Comparison of ENCODE assay signal across 8 mouse cellular contexts in the genomic region with DNA sequence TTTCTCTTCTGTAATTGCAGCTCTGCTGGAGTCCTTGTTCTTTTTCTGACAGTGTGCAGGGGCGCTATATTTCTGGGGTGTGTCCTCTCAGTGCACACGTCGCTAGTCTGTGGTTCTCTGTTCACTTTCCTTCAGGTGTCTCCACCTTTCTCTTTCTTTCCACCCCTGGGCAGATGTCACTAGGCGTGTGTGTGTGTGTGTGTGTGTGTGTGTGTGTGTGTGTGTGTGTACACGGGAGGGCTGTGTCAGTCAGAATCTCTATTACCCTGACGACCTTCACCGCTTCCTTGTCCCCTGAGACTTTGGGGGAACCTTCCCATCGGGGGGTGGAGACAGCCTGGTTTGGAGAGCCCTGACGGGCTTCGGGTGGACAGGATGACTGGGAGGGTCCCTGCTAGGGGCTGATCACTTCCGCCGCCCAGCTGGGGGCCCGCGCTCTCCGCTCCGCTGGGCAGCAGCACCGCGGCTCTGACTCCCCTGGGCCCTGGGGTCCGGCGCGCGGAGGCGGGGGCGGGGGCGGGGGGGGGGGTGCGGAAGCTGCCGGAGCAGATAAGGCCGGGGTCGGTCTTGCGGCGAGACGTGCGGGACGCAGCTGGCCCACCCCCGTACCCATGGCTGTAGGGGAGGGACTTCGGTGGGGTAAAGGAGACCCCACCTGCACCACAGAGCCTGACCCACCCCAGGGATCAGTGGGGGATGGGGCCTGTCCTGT. TPM values are rescaled to one million over a fixed set of nuclear protein-coding genes. Genes with fewer than 3 reads are reported as not detected.
DNase-seq lines count a peak whose midpoint lies in the region; ATAC-seq lines count a peak whose summit lies in the region.

No protein-coding gene starts in this region.

- no peaks in the 10 kb centered on the region for H3K9me3 ChIP-seq in heart, embryonic 14.5 days (ENCODE audit: control insufficient read depth, low read length)
- H3K9me3 ChIP-seq in liver, embryonic 16.5 days (replicated peaks; ENCODE audit: control insufficient read depth, low read length), result no peaks in the 10 kb centered on the region

- H3K9ac ChIP-seq in heart, embryonic 14.5 days (ENCODE audit: low read length), result peak overlapping the region; percentile 67
- peak overlapping the region; percentile 56 for H3K9ac ChIP-seq in liver, embryonic 16.5 days (ENCODE audit: low read depth, low read length)

- H3K4me2 ChIP-seq in heart, embryonic 14.5 days (ENCODE audit: low read length), result peak overlapping the region; percentile 82
- peak overlapping the region; percentile 81 for H3K4me2 ChIP-seq in liver, embryonic 16.5 days (ENCODE audit: low read depth, low read length)

- under 1% methylated on average over 29 of the region's 36 CpGs for WGBS in heart, embryonic 14.5 days
- under 1% methylated on average over 36 of the region's 36 CpGs for WGBS in liver, embryonic 16.5 days (ENCODE audit: insufficient replicate concordance)

- H3K4me3 ChIP-seq in heart, embryonic 14.5 days (ENCODE audit: control insufficient read depth in 1 of 2, insufficient read depth in 1 of 2, low read depth in 1 of 2, low read length in 2 of 2), result peak overlapping the region; percentile 45 to 53
- H3K4me3 ChIP-seq in liver, embryonic 16.5 days (ENCODE audit: low read depth, low read length), result peak overlapping the region; percentile 56

- no peaks in the 10 kb centered on the region for H3K27me3 ChIP-seq in heart, embryonic 14.5 days (ENCODE audit: control insufficient read depth, insufficient read depth, low read length)
- no peaks in the 10 kb centered on the region for H3K27me3 ChIP-seq in liver, embryonic 16.5 days (ENCODE audit: control insufficient read depth, insufficient read depth, low read depth, low read length)

- DNase-seq in kidney, postnatal 4 days, result peak; percentile 52 to 68
- no peak for DNase-seq in kidney, postnatal 25 days
- peak; percentile 72 to 74 for DNase-seq in spleen, postnatal 36 days (ENCODE audit: low spot score in 2 of 2)
- no peak for DNase-seq in urinary bladder, postnatal 10 days (ENCODE audit: low spot score)
- no peak for DNase-seq in adipocyte (ENCODE audit: low spot score)

- peak; percentile 47 for ATAC-seq in activated CD4-positive, CD25-positive, alpha-beta regulatory T cell, adult 4 months
- peak; percentile 41 for ATAC-seq in heart, embryonic 14.5 days (ENCODE audit: insufficient number of reproducible peaks, insufficient read depth, low FRiP score, low read depth)
- ATAC-seq in liver, embryonic 16.5 days (ENCODE audit: low read depth), result peak; percentile 17; the same call in 1 of the 2 replicates

- H3K27ac ChIP-seq in heart, embryonic 14.5 days (replicated peaks in 1 of 2; ENCODE audit: control insufficient read depth in 1 of 2, insufficient read depth in 1 of 2, low read depth in 2 of 2, low read length in 2 of 2), result 0 out of 4 replicates have a peak overlapping the region, but pooled peaks of 1 of the 2 experiments have one; percentile 4
- peak overlapping the region; percentile 14; the same call in 1 of the 2 replicates for H3K27ac ChIP-seq in liver, embryonic 16.5 days (ENCODE audit: low read length)

- H3K36me3 ChIP-seq in heart, embryonic 14.5 days (ENCODE audit: control insufficient read depth, insufficient read depth, low read length), result no peaks in the 10 kb centered on the region
- no peaks in the 10 kb centered on the region for H3K36me3 ChIP-seq in liver, embryonic 16.5 days (ENCODE audit: control insufficient read depth, insufficient read depth)

- H3K4me1 ChIP-seq in heart, embryonic 14.5 days (ENCODE audit: control insufficient read depth in 2 of 2, insufficient read depth in 2 of 2, low read length in 2 of 2), result peaks cover 4 to 8% of the 10 kb centered on the region in 2 experiments; a peak in 1 of 4 replicates
- H3K4me1 ChIP-seq in liver, embryonic 16.5 days (ENCODE audit: control insufficient read depth, low read depth, low read length), result peaks cover 11% of the 10 kb centered on the region

RNA-seq across cellular contexts. Expression of a gene that starts 3.7 kb away (rescaled TPM):
- not detected for polyA plus RNA-seq in activated CD4-positive, CD25-positive, alpha-beta regulatory T cell, adult 4 months (2017; shearing (Covaris generic))
- polyA plus RNA-seq in heart, embryonic 14.5 days (2014; fragmentation: Nextera tagmentation; extraction: Ambion mirVana), result 4.8 and 5.1 TPM in 2 replicates
- polyA plus RNA-seq in liver, embryonic 16.5 days (2015; fragmentation: Nextera tagmentation; extraction: Ambion mirVana), result 16.6 and 18.2 TPM in 2 replicates

RNA-seq across cellular contexts. Expression of a gene that starts 8.3 kb away (rescaled TPM):
- 10 to 100 TPM; 15.6 to 21.8 TPM for polyA plus RNA-seq in activated CD4-positive, CD25-positive, alpha-beta regulatory T cell, adult 4 months (2017; shearing (Covaris generic))
- 50.6 and 52.0 TPM in 2 replicates for polyA plus RNA-seq in heart, embryonic 14.5 days (2014; fragmentation: Nextera tagmentation; extraction: Ambion mirVana)
- polyA plus RNA-seq in liver, embryonic 16.5 days (2015; fragmentation: Nextera tagmentation; extraction: Ambion mirVana), result 10.4 and 12.2 TPM in 2 replicates

RNA-seq across cellular contexts. Expression of a gene that starts 24.7 kb away (rescaled TPM):
- polyA plus RNA-seq in activated CD4-positive, CD25-positive, alpha-beta regulatory T cell, adult 4 months (2017; shearing (Covaris generic)), result 100 to 1,000 TPM; 196 to 209 TPM
- 275 and 293 TPM in 2 replicates for polyA plus RNA-seq in heart, embryonic 14.5 days (2014; fragmentation: Nextera tagmentation; extraction: Ambion mirVana)
- polyA plus RNA-seq in liver, embryonic 16.5 days (2015; fragmentation: Nextera tagmentation; extraction: Ambion mirVana), result 130 and 133 TPM in 2 replicates

RNA-seq across cellular contexts. Expression of a gene that starts 39.5 kb away (rescaled TPM):
- not detected for polyA plus RNA-seq in activated CD4-positive, CD25-positive, alpha-beta regulatory T cell, adult 4 months (2017; shearing (Covaris generic))
- polyA plus RNA-seq in heart, embryonic 14.5 days (2014; fragmentation: Nextera tagmentation; extraction: Ambion mirVana), result 789 and 806 TPM in 2 replicates
- polyA plus RNA-seq in liver, embryonic 16.5 days (2015; fragmentation: Nextera tagmentation; extraction: Ambion mirVana), result 0.07 and 0.08 TPM in 2 replicates

RNA-seq across cellular contexts. Expression of a gene that starts 43.0 kb away (rescaled TPM):
- 1 to 10 TPM; 5.3 to 5.6 TPM for polyA plus RNA-seq in activated CD4-positive, CD25-positive, alpha-beta regulatory T cell, adult 4 months (2017; shearing (Covaris generic))
- polyA plus RNA-seq in heart, embryonic 14.5 days (2014; fragmentation: Nextera tagmentation; extraction: Ambion mirVana), result 29.8 and 31.0 TPM in 2 replicates
- 0.99 and 1.0 TPM in 2 replicates for polyA plus RNA-seq in liver, embryonic 16.5 days (2015; fragmentation: Nextera tagmentation; extraction: Ambion mirVana)

Comparison
In these comparisons a context has a peak if more than half of its experiments do, and no peak if none do; other contexts are left out.
1. DNase-seq: peak in kidney, postnatal 4 days (2 of 2) and spleen, postnatal 36 days (2 of 2); none in kidney, postnatal 25 days (0 of 2), urinary bladder, postnatal 10 days (single experiment) and adipocyte (single experiment).
2. Peak in every context shown above with its lines, with median percentiles within 50 percentile points of each other: ATAC-seq.